Mouse (Mus musculus): ENCODE results near the gene N4bp3. TPM values are rescaled to one million over a fixed set of nuclear protein-coding genes. Genes with fewer than 3 reads are reported as not detected.
A peak's percentile ranks its signal among the peaks of the same experiment; 100 is the strongest.
"Not testable (repeated sequence)": the region's sequence is repeated elsewhere in the genome, so short reads cannot be mapped to it uniquely, and the experiment has no call there.

The N4bp3 gene
- polyA plus RNA-seq, 1 experiment from 2014 or later, result 30.6 TPM

DNA sequence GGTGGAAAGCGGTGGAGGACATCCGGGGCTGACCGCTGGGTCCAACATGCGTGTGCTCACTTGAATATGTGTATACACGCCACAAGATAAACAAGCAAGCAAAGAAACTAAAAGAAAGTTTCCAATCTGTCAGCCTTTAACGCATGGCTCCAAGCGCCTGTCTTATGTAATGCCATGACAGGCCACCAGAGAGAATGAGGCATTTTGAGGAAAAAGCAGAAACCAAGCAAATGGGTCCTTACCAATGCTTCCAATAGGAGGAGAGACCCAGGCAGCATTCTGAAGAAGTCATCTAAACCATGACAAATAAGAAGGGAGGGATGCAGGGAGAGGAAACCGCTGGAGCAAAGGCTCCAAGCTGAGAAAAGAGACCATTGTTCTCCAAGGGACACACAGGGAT, 36.4 kb downstream of the N4bp3 start:
- no peak for TF ChIP-seq CTCF (IDR thresholded peaks at IDR 0.05; ENCODE audit: low read depth)
- H3K4me2 ChIP-seq (ENCODE audit: low read length), result no peak overlapping the region
- H3K27me3 ChIP-seq (ENCODE audit: insufficient read depth, low read length), result no peaks in the 10 kb centered on the region
- H3K9ac ChIP-seq (ENCODE audit: low read depth, low read length), result no peak overlapping the region
- ATAC-seq (replicated peaks; ENCODE audit: low FRiP score, low read depth) (no peak), DNase-seq (ENCODE audit: low spot score) (no peak)
- no peak overlapping the region for H3K27ac ChIP-seq
- H3K9me3 ChIP-seq (replicated peaks; ENCODE audit: low read length), result no peaks in the 10 kb centered on the region
- no peaks in the 10 kb centered on the region for H3K36me3 ChIP-seq (ENCODE audit: insufficient read depth, low read length)
- no peak overlapping the region for H3K4me3 ChIP-seq (replicated peaks; ENCODE audit: low read depth, low read length)
- H3K4me1 ChIP-seq (replicated peaks; ENCODE audit: insufficient read depth, low read length), result peaks cover 10% of the 10 kb centered on the region
- WGBS, result 80% methylated on average over 8 of the region's 8 CpGs

DNA sequence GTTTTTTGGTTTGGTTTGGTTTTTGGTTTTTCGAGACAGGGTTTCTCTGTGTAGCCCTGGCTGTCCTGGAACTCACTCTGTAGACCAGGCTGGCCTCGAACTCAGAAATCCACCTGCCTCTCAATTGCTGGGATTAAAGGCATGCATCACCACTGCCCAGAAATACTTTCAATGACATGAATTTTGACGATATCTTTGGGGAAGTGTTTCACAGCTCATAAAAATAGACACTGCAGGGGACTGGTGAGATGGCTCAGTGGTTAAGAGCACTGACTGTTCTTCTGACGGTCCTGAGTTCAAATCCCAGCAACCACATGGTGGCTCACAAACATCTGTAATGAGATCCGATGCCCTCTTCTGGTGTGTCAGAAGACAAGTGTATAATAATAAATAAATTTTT, 40.7 kb downstream of the N4bp3 start:
- not testable (repeated sequence) for H3K27ac ChIP-seq; H3K4me2 ChIP-seq (ENCODE audit: low read length); ATAC-seq (replicated peaks; ENCODE audit: low FRiP score, low read depth); H3K27me3 ChIP-seq (ENCODE audit: insufficient read depth, low read length); H3K4me1 ChIP-seq (replicated peaks; ENCODE audit: insufficient read depth, low read length); H3K4me3 ChIP-seq (replicated peaks; ENCODE audit: low read depth, low read length); H3K9ac ChIP-seq (ENCODE audit: low read depth, low read length); H3K9me3 ChIP-seq (replicated peaks; ENCODE audit: low read length); H3K36me3 ChIP-seq (ENCODE audit: insufficient read depth, low read length); DNase-seq (ENCODE audit: low spot score)
- WGBS, result 83% methylated on average over 5 of the region's 5 CpGs

DNA sequence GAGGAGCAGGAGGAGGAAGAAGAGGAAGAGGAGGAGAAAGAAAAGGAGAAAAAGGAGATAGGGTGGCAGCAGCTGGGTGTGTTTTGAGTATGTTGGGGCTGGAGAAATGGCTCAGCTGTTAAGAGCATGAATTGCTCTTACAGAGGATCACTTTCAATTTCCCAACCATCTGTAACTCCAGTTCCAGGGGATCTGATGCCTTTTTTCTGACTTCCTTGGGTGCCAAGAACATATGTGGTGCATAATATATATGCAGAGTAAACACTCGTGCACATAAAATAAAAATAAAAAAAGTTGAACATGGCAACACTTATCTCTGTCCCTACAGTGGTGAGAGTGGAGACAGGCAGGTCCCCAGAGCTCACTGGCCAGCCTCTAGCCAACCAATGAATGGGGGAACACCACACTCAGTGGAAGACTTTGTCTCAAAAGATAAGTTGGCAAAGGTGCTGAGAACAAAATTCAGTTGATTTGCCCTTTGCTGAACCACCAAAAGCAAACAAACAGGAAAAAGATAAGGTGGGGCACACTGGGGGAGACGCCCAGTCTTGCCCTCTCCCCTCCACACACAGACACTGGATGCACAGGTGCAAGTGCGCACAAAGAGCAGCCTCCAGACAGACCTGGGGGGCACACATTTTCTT, 41.3 kb downstream of the N4bp3 start:
- H3K4me3 ChIP-seq (replicated peaks; ENCODE audit: low read depth, low read length), result no peak overlapping the region
- H3K4me2 ChIP-seq (ENCODE audit: low read length), result no peak overlapping the region
- TF ChIP-seq CTCF (IDR thresholded peaks at IDR 0.05; ENCODE audit: low read depth), result no peak
- ATAC-seq (replicated peaks; ENCODE audit: low FRiP score, low read depth) (no peak), DNase-seq (ENCODE audit: low spot score) (no peak)
- peaks cover 3% of the 10 kb centered on the region; the same call in 1 of the 2 replicates for H3K36me3 ChIP-seq (ENCODE audit: insufficient read depth, low read length)
- no peaks in the 10 kb centered on the region for H3K9me3 ChIP-seq (replicated peaks; ENCODE audit: low read length)
- H3K4me1 ChIP-seq (replicated peaks; ENCODE audit: insufficient read depth, low read length), result no peaks in the 10 kb centered on the region; the same call in 1 of the 2 replicates
- 73% methylated on average over 3 of the region's 3 CpGs for WGBS
- no peaks in the 10 kb centered on the region for H3K27me3 ChIP-seq (ENCODE audit: insufficient read depth, low read length)
- no peak overlapping the region for H3K27ac ChIP-seq
- H3K9ac ChIP-seq (ENCODE audit: low read depth, low read length), result no peak overlapping the region

GRCm38 (mm10) chr11:51607096-51607738, 43.4 kb downstream of the N4bp3 start:
- Histone ChIP-seq H3K9me3 (replicated peaks; ENCODE audit: low read length) (no peaks in the 10 kb centered on the region), H3K9ac (ENCODE audit: low read depth, low read length) (peak overlapping the region; percentile 100), H3K4me1 (replicated peaks; ENCODE audit: insufficient read depth, low read length) (no peaks in the 10 kb centered on the region; the same call in 1 of the 2 replicates), H3K4me3 (replicated peaks; ENCODE audit: low read depth, low read length) (peak overlapping the region; percentile 99), H3K27ac (peak overlapping the region; percentile 97), H3K4me2 (ENCODE audit: low read length) (peak overlapping the region; percentile 66), H3K27me3 (ENCODE audit: insufficient read depth, low read length) (no peaks in the 10 kb centered on the region), H3K36me3 (ENCODE audit: insufficient read depth, low read length) (peaks cover 24% of the 10 kb centered on the region)
- no peak for DNase-seq (ENCODE audit: low spot score)
- peak; percentile 16 for ATAC-seq (replicated peaks; ENCODE audit: low FRiP score, low read depth)
- 4% methylated on average over 15 of the region's 15 CpGs for WGBS
- no peak for TF ChIP-seq CTCF (IDR thresholded peaks at IDR 0.05; ENCODE audit: low read depth)

DNA sequence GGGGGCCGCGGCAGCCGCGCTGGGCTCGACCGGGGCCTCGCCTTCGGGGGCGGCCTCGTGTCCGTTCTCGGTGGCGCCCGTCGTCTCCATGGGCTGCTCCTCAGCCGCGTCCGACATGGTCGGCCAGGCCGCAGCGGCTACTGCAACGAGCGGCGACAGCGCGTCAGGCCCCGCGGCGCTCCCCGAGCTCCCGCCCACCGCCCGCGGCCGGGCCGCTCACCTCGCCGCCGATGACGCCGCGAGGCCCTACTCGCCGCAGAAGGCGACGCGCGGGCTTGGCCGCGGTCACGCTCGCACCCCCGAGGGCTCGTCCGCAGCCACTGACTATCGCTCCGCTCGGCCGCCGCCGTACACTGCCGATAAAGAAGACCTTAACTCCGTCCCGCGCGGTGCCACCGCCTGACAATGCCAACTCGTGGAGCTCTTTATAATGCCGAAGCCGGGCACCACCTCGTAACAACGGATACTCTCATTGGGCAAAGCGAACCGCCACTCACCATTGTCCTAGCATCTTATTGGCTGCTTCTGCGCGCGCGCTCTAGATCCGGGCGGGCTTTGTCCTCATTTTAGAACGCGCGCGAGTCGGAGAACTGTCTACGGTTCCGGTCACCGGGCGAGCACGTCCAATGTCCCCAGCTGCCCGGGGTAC, 44.1 kb downstream of the N4bp3 start, which contains the start of gene Hnrnpab:
Gene Hnrnpab (minus strand): TSS at position 401 of the 649 bp plus-strand sequence.
- no peaks in the 10 kb centered on the region for H3K9me3 ChIP-seq (replicated peaks; ENCODE audit: low read length)
- H3K27me3 ChIP-seq (ENCODE audit: insufficient read depth, low read length), result no peaks in the 10 kb centered on the region
- peak within 1 kb of the TSS; percentile 97 for H3K27ac ChIP-seq
- peak within 1 kb of the TSS; percentile 75 for H3K4me2 ChIP-seq (ENCODE audit: low read length)
- peak; percentile 98 for DNase-seq (ENCODE audit: low spot score)
- peak; percentile 92 for ATAC-seq (replicated peaks; ENCODE audit: low FRiP score, low read depth)
- WGBS, result under 1% methylated on average over 83 of the region's 91 CpGs
- H3K36me3 ChIP-seq (ENCODE audit: insufficient read depth, low read length), result peaks cover 31% of the 10 kb centered on the region
- no peak for TF ChIP-seq CTCF (IDR thresholded peaks at IDR 0.05; ENCODE audit: low read depth)
- peak within 1 kb of the TSS; percentile 99 for H3K4me3 ChIP-seq (replicated peaks; ENCODE audit: low read depth, low read length)
- H3K4me1 ChIP-seq (replicated peaks; ENCODE audit: insufficient read depth, low read length), result no peaks in the 10 kb centered on the region; the same call in 1 of the 2 replicates
- H3K9ac ChIP-seq (ENCODE audit: low read depth, low read length), result peak within 1 kb of the TSS; percentile 100

DNA sequence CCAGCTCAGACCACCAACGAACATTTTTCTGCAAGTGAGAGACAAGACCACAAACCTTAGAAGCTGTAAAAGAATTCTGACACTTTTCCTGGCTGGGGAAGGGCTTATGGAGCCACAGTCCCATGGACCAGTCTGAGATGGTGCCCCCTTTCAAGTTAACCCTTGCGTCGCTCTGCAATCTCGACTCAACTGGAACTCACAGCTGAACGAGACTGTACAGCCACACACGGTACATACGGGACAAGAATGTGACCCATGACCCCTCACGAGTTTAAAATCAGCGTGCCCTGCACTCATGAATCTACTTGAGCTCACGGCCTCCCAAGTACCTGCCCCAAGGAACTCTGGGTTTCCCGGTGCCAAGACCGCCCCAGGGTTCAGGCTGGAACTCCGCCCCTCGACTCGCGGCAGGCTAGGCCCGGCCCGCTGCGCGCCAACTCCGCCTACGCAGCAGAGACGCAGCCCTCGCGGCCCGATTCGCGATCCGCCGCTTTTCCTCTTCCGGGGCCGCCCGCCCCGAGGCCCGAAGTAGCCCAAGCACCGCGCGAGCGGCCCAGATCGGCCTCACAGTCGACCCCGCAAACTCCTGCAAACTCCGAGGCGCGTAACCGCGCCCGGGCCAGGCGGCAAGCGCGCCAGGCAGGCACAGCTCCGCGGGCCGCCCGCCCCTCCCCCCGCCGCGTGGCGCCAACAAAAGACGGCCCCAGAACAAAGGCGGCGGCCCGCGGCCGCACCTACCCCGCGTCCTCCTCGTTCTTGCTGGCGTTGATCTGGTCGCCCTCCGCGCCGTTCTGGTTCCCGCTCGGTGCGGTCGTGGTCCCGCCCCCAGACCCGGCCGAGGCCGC, 44.8 kb downstream of the N4bp3 start:
- Histone ChIP-seq H3K4me3 (replicated peaks; ENCODE audit: low read depth, low read length) (peak overlapping the region; percentile 99), H3K27ac (peak overlapping the region; percentile 97), H3K36me3 (ENCODE audit: insufficient read depth, low read length) (peaks cover 38% of the 10 kb centered on the region), H3K27me3 (ENCODE audit: insufficient read depth, low read length) (no peaks in the 10 kb centered on the region), H3K4me1 (replicated peaks; ENCODE audit: insufficient read depth, low read length) (no peaks in the 10 kb centered on the region; the same call in 1 of the 2 replicates), H3K9me3 (replicated peaks; ENCODE audit: low read length) (no peaks in the 10 kb centered on the region), H3K9ac (ENCODE audit: low read depth, low read length) (peak overlapping the region; percentile 100), H3K4me2 (ENCODE audit: low read length) (peak overlapping the region; percentile 75)
- ATAC-seq (replicated peaks; ENCODE audit: low FRiP score, low read depth) (peak; percentile 83), DNase-seq (ENCODE audit: low spot score) (peak; percentile 95)
- TF ChIP-seq CTCF (IDR thresholded peaks at IDR 0.05; ENCODE audit: low read depth), result no peak
- under 1% methylated on average over 80 of the region's 81 CpGs for WGBS

Data from kidney, postnatal 0 days (tissue).